Mouse (Mus musculus): ENCODE results near the gene Elmo3. TPM values are rescaled to one million over a fixed set of nuclear protein-coding genes. Genes with fewer than 3 reads are reported as not detected.

The Elmo3 gene
- total and polyA plus RNA-seq, 3 experiments, result 1.3 to 2.9 TPM; not detected in 1

DNA sequence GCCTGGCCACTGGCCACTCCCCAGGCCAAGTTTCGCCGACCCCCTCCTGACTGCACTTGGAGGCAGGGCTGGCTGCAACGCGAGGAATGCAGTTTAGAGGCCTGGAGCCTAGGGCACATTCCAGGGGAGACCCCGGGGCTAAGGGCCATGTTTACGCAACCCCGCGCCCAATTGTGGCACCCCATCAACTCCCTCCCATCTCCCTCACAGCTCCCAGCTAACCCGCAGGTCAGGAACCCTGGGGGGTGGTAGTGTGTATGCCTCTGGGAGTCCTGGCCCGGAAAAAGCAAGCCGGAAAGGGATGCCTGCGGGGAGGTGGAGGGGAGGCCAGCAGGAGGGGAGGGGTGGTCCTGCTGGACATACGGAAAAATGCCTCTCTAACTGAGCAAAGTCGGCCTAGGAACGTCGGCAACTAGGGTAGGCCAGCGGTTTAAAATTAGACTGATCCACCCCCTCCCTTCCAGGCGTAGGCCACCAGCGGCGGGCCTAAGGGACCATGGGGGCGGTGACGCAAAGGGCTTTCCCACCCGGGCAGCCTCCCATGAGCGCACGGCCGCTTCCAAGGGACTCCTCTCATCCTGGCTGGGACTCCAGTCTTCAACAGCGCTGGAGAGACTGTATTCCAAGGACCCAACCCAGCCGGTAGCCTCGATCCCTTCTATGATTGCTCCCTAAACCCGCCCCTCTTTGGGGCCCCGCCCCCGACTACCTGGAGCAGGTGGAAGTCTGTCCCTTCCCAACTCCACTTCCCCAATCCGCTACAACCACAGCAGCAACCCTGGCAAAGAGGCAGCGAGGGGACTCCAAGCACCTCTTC, 41.4 kb downstream of the Elmo3 start:
- H3K27me3 ChIP-seq (ENCODE audit: control insufficient read depth in 1 of 2, insufficient read depth in 2 of 2, low read length in 2 of 2), result peaks cover 5 to 11% of the 10 kb centered on the region in 2 experiments; a peak in 3 of 4 replicates
- no peak overlapping the region for H3K27ac ChIP-seq (ENCODE audit: control insufficient read depth, low read depth, low read length)
- no peak for DNase-seq (ENCODE audit: low read depth, low spot score)
- peaks cover 0 to 25% of the 10 kb centered on the region in 2 experiments; a peak in 2 of 4 replicates for H3K36me3 ChIP-seq (ENCODE audit: control insufficient read depth in 1 of 2, insufficient read depth in 2 of 2, low read length in 2 of 2)
- H3K9ac ChIP-seq (ENCODE audit: control insufficient read depth, low read depth, low read length, poor library complexity, severe bottlenecking), result peak overlapping the region; percentile 74
- peaks cover 4% of the 10 kb centered on the region; the same call in 1 of the 2 replicates for H3K79me2 ChIP-seq (ENCODE audit: control insufficient read depth, insufficient read depth, low read length, poor library complexity)
- TF ChIP-seq GABPA (IDR thresholded peaks at IDR 0.05; ENCODE audit: low read depth, low read length) (no peak), NELFE (IDR thresholded peaks at IDR 0.05; ENCODE audit: low read depth, low read length) (no peak), ELF1 (IDR thresholded peaks at IDR 0.05; ENCODE audit: low read depth, low read length) (no peak), KAT2A (conservative IDR thresholded peaks at IDR 0.05; ENCODE audit: low read depth, low read length) (no peak), POLR2AphosphoS5 (IDR thresholded peaks at IDR 0.05; ENCODE audit: borderline replicate concordance, low read depth, low read length) (no peak), CHD2 (IDR thresholded peaks at IDR 0.05; ENCODE audit: low read length) (no peak), TBP (IDR thresholded peaks at IDR 0.05; ENCODE audit: low read depth, low read length) (no peak), UBTF (IDR thresholded peaks at IDR 0.05; ENCODE audit: borderline replicate concordance, insufficient read depth, low read depth, low read length) (no peak), RAD21 (IDR thresholded peaks at IDR 0.05; ENCODE audit: low read depth, low read length) (no peak), MEF2A (IDR thresholded peaks at IDR 0.05; ENCODE audit: extremely low read depth, insufficient replicate concordance, low read depth, low read length, poor library complexity, severe bottlenecking) (no peak), NRF1 (IDR thresholded peaks at IDR 0.05; ENCODE audit: insufficient read depth, low read depth, low read length, poor library complexity, severe bottlenecking) (no peak), ZC3H11A (IDR thresholded peaks at IDR 0.05; ENCODE audit: low read depth, low read length) (no peak), ZMIZ1 (IDR thresholded peaks at IDR 0.05; ENCODE audit: low read depth, low read length) (no peak), TAL1 (IDR thresholded peaks at IDR 0.05; ENCODE audit: low read length) (no peak), JUND (IDR thresholded peaks at IDR 0.05; ENCODE audit: low read depth, low read length) (no peak)
- peaks cover 11 to 41% of the 10 kb centered on the region in 2 experiments for H3K4me1 ChIP-seq (ENCODE audit: control insufficient read depth in 1 of 2, insufficient read depth in 2 of 2, low read length in 2 of 2)
- no peaks in the 10 kb centered on the region for H3K9me3 ChIP-seq (replicated peaks; ENCODE audit: insufficient read depth, low read length)
- H3K4me3 ChIP-seq (ENCODE audit: control insufficient read depth in 1 of 2, insufficient read depth in 1 of 2, low read depth in 2 of 2, low read length in 2 of 2), result peak overlapping the region; percentile 86 to 93

GRCm38 (mm10) chr8:105347428-105348221, 42.2 kb downstream of the Elmo3 start, which contains the start of gene Fhod1:
TSS of gene Fhod1 (minus strand) at chr8:105347953.
- H3K27me3 ChIP-seq (ENCODE audit: control insufficient read depth in 1 of 2, insufficient read depth in 2 of 2, low read length in 2 of 2), result peaks cover 5 to 11% of the 10 kb centered on the region in 2 experiments; a peak in 3 of 4 replicates
- DNase-seq (ENCODE audit: low read depth, low spot score), result peak; percentile 96
- peak within 1 kb of the TSS; percentile 21; the same call in 1 of the 2 replicates for H3K27ac ChIP-seq (ENCODE audit: control insufficient read depth, low read depth, low read length)
- TF ChIP-seq MAZ (IDR thresholded peaks at IDR 0.05; ENCODE audit: low read depth, low read length), result peak; percentile 39; the same call in 1 of the 2 replicates
- TF ChIP-seq NELFE (IDR thresholded peaks at IDR 0.05; ENCODE audit: low read depth, low read length), result peak; percentile 57; the same call in 1 of the 2 replicates
- TF ChIP-seq SIN3A (IDR thresholded peaks at IDR 0.05; ENCODE audit: low read length), result peak; percentile 70
- TF ChIP-seq MEF2A (IDR thresholded peaks at IDR 0.05; ENCODE audit: extremely low read depth, insufficient replicate concordance, low read depth, low read length, poor library complexity, severe bottlenecking), result no peak
- TF ChIP-seq UBTF (IDR thresholded peaks at IDR 0.05; ENCODE audit: borderline replicate concordance, insufficient read depth, low read depth, low read length), result no peak
- no peak for TF ChIP-seq TCF12 (IDR thresholded peaks at IDR 0.05; ENCODE audit: low read depth, low read length)
- TF ChIP-seq MYB (IDR thresholded peaks at IDR 0.05; ENCODE audit: low read depth, low read length), result no peak
- TF ChIP-seq ZMIZ1 (IDR thresholded peaks at IDR 0.05; ENCODE audit: low read depth, low read length), result peak; percentile 55; the same call in 1 of the 2 replicates
- TF ChIP-seq CHD1 (IDR thresholded peaks at IDR 0.05; ENCODE audit: low read depth, low read length), result no peak
- peak; percentile 92 for TF ChIP-seq E2F4 (IDR thresholded peaks at IDR 0.05; ENCODE audit: borderline replicate concordance, low read depth, low read length)
- no peak for TF ChIP-seq MAX (IDR thresholded peaks at IDR 0.05; ENCODE audit: low read length)
- 0 out of 2 replicates have a peak, but pooled peaks have one; percentile 16 for TF ChIP-seq ETS1 (IDR thresholded peaks at IDR 0.05; ENCODE audit: low read depth, low read length)
- no peak for TF ChIP-seq EP300 (IDR thresholded peaks at IDR 0.05; ENCODE audit: low read depth in 1 of 2, low read length in 2 of 2)
- TF ChIP-seq CHD2 (IDR thresholded peaks at IDR 0.05; ENCODE audit: low read length), result no peak
- TF ChIP-seq USF1 (IDR thresholded peaks at IDR 0.05; ENCODE audit: low read depth, low read length), result no peak
- peak; percentile 8; the same call in 1 of the 2 replicates for TF ChIP-seq ELF1 (IDR thresholded peaks at IDR 0.05; ENCODE audit: low read depth, low read length)

More at GRCm38 (mm10) chr8:105347428-105348221, 42.2 kb downstream of the Elmo3 start, which contains the start of gene Fhod1:
- no peaks in the 10 kb centered on the region for H3K9me3 ChIP-seq (replicated peaks; ENCODE audit: insufficient read depth, low read length)
- peak within 1 kb of the TSS; percentile 86 to 93 for H3K4me3 ChIP-seq (ENCODE audit: control insufficient read depth in 1 of 2, insufficient read depth in 1 of 2, low read depth in 2 of 2, low read length in 2 of 2)
- peaks cover 8 to 35% of the 10 kb centered on the region in 2 experiments for H3K4me1 ChIP-seq (ENCODE audit: control insufficient read depth in 1 of 2, insufficient read depth in 2 of 2, low read length in 2 of 2)
- H3K79me2 ChIP-seq (ENCODE audit: control insufficient read depth, insufficient read depth, low read length, poor library complexity), result peaks cover 4% of the 10 kb centered on the region; the same call in 1 of the 2 replicates
- peak within 1 kb of the TSS; percentile 74 for H3K9ac ChIP-seq (ENCODE audit: control insufficient read depth, low read depth, low read length, poor library complexity, severe bottlenecking)
- H3K36me3 ChIP-seq (ENCODE audit: control insufficient read depth in 1 of 2, insufficient read depth in 2 of 2, low read length in 2 of 2), result peaks cover 0 to 20% of the 10 kb centered on the region in 2 experiments; a peak in 2 of 4 replicates

Data from MEL (cell line).